Mouse (Mus musculus) olfactory bulb, adult 2 months (tissue): ENCODE results near the gene Dchs2.

Experiments used
- CTCF ChIP-seq: fragments of 200-500 bp; IDR thresholded peaks from 2 replicates; pipeline ENCODE4 v1.5.1; 2012; ENCODE audit warnings: low read depth, mild to moderate bottlenecking, low read length, moderate library complexity; ENCODE audit not compliant: insufficient read depth
- POLR2A ChIP-seq: fragments of 200-500 bp; IDR thresholded peaks from 2 replicates; pipeline ENCODE4 v1.6.1; 2012; ENCODE audit warnings: mild to moderate bottlenecking, low read depth, low read length, moderate library complexity; ENCODE audit not compliant: insufficient read depth

DNA sequence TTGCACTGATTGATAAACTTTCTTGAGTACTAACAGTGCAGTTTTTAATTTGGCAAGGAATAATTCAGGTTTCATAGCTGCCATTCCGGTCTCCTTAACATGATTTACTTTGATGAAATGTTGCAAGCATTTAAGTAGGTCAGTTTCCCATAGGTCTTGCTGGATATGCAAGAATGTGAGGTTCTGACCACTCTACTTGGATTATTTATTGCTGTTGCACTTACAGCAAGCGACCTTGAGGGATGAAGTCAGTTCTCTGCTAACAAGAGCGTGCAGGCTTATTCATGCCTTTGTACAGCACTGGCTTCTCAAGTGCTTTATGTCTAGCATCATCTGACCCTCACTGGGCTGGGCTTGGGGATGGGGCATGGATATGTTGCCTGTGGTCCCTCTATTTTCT, 35.9 kb downstream of the Dchs2 start:
- TF ChIP-seq CTCF (no peak), POLR2A (no peak)
